Mouse (Mus musculus) liver, postnatal 0 days (tissue): Measurements from ENCODE around the gene Frmd5. TPM values are rescaled to one million over a fixed set of nuclear protein-coding genes. Genes with fewer than 3 reads are reported as not detected.

Source experiments
- ATAC-seq: fragments of 200-750 bp; cut with Nextera tagmentation; 2 replicates; pipeline ENCODE4 v1.8.0; 2017; ENCODE audit warnings: mild to moderate bottlenecking, moderate library complexity
- DNase-seq: peaks from one replicate; pipeline ENCODE4 v3.0.0-alpha.2; 2016
- H3K27ac ChIP-seq: fragments of 300-500 bp; sonication (generic); 2 replicates; pipeline ENCODE4 v1.5.1; 2014; ENCODE audit warnings: antibody characterized with exemption, moderate library complexity, mild to moderate bottlenecking, low read depth
- H3K27me3 ChIP-seq: fragments of 300-500 bp; sonication (generic); 2 replicates; pipeline ENCODE4 v1.6.1; 2014; ENCODE audit warnings: low read length, control low read depth, mixed read lengths; ENCODE audit not compliant: insufficient read depth
- H3K36me3 ChIP-seq: fragments of 300-500 bp; sonication (generic); replicated peaks from 2 replicates; pipeline ENCODE4 v1.6.1; 2014; ENCODE audit warnings: mild to moderate bottlenecking, control low read depth, low read length, moderate library complexity, mixed read lengths; ENCODE audit not compliant: insufficient read depth
- H3K4me1 ChIP-seq: fragments of 300-500 bp; sonication (generic); 2 replicates; pipeline ENCODE4 v1.6.1; 2014; ENCODE audit warnings: antibody characterized with exemption, mild to moderate bottlenecking, control low read depth; ENCODE audit not compliant: insufficient read depth
- H3K4me2 ChIP-seq: fragments of 300-500 bp; sonication (generic); 2 replicates; pipeline ENCODE4 v1.6.1; 2014; ENCODE audit warnings: low read depth, mild to moderate bottlenecking, low read length, moderate library complexity, mixed read lengths
- H3K4me3 ChIP-seq: fragments of 300-500 bp; sonication (generic); 2 replicates; pipeline ENCODE4 v1.5.1; 2014; ENCODE audit warnings: low read depth, low read length
- H3K9ac ChIP-seq: fragments of 300-500 bp; sonication (generic); replicated peaks from 2 replicates; pipeline ENCODE4 v1.6.1; 2014; ENCODE audit warnings: mild to moderate bottlenecking, moderate library complexity
- H3K9me3 ChIP-seq: fragments of 300-500 bp; sonication (generic); 2 replicates; pipeline ENCODE4 v1.6.1; 2016; ENCODE audit warnings: mild to moderate bottlenecking, control low read depth, low read length, mixed read lengths
- CTCF ChIP-seq: sonication (generic); IDR thresholded peaks from 2 replicates; pipeline ENCODE4 v1.5.1; 2016; ENCODE audit warnings: antibody characterized with exemption, low read depth
- EP300 ChIP-seq: IDR thresholded peaks from 2 replicates; pipeline ENCODE4 v1.6.1; 2016; ENCODE audit warnings: antibody characterized with exemption, low read depth, mild to moderate bottlenecking
- WGBS: fragments of 180-500 bp; shearing (Covaris S2); extraction: QIAGEN DNeasy Blood & Tissue Kit; methylation state at CpG from one replicate; pipeline ENCODE4 v1.1.7; 2014; ENCODE audit not compliant: insufficient replicate concordance; 5-methylcytosine and 5-hydroxymethylcytosine counted together
- polyA plus RNA-seq: library from polyadenylated mRNA; unstranded; fragments of >200 nt; fragmentation: Nextera tagmentation; extraction: Ambion mirVana; gene quantifications from 2 replicates; pipeline ENCODE4 v1.2.1, GENCODE M21; 2015

Gene Frmd5
- 0.09 and 0.18 TPM in 2 replicates for polyA plus RNA-seq

GRCm38 (mm10) chr2:121806959-121807653 is at the start of gene Frmd5:
Gene Frmd5, minus strand, starts transcription at chr2:121807087.
- Histone ChIP-seq H3K4me3 (peak within 1 kb of the TSS; percentile 61), H3K9me3 (no peaks in the 10 kb centered on the region), H3K27ac (no peak within 1 kb of the TSS), H3K4me1 (peaks cover 3% of the 10 kb centered on the region; the same call in 1 of the 2 replicates), H3K9ac (no peak within 1 kb of the TSS), H3K27me3 (peaks cover 42% of the 10 kb centered on the region), H3K4me2 (peak within 1 kb of the TSS; percentile 96), H3K36me3 (no peaks in the 10 kb centered on the region)
- no peak for TF ChIP-seq CTCF
- no peak for TF ChIP-seq EP300
- DNase-seq (peak; percentile 79), ATAC-seq (peak; percentile 97)
- WGBS = under 1% methylated on average over 35 of the region's 35 CpGs

GRCm38 (mm10) chr2:121853974-121854373 is 47.1 kb upstream of the Frmd5 start:
- H3K4me3 ChIP-seq = no peak overlapping the region

GRCm38 (mm10) chr2:121852045-121852444 is 45.2 kb upstream of the Frmd5 start:
- TF ChIP-seq EP300 (no peak), CTCF (no peak)
- ATAC-seq (no peak), DNase-seq (no peak)
- H3K36me3 ChIP-seq = no peaks in the 10 kb centered on the region
- H3K27ac ChIP-seq = no peak overlapping the region
- H3K27me3 ChIP-seq = no peaks in the 10 kb centered on the region
- H3K9me3 ChIP-seq = no peaks in the 10 kb centered on the region
- H3K4me1 ChIP-seq = no peaks in the 10 kb centered on the region
- H3K4me3 ChIP-seq = no peak overlapping the region
- WGBS = 24% methylated on average over 2 of the region's 2 CpGs
- no peak overlapping the region for H3K4me2 ChIP-seq
- H3K9ac ChIP-seq = no peak overlapping the region

More at GRCm38 (mm10) chr2:121853974-121854373, 47.1 kb upstream of the Frmd5 start:
- Histone ChIP-seq H3K9me3 (no peaks in the 10 kb centered on the region), H3K9ac (no peak overlapping the region), H3K27ac (no peak overlapping the region), H3K36me3 (no peaks in the 10 kb centered on the region), H3K4me2 (no peak overlapping the region), H3K4me1 (no peaks in the 10 kb centered on the region), H3K27me3 (no peaks in the 10 kb centered on the region)
- DNase-seq = no peak
- no peak for ATAC-seq
- no peak for TF ChIP-seq EP300
- no peak for TF ChIP-seq CTCF
- 77% methylated on average over 3 of the region's 3 CpGs for WGBS

DNA sequence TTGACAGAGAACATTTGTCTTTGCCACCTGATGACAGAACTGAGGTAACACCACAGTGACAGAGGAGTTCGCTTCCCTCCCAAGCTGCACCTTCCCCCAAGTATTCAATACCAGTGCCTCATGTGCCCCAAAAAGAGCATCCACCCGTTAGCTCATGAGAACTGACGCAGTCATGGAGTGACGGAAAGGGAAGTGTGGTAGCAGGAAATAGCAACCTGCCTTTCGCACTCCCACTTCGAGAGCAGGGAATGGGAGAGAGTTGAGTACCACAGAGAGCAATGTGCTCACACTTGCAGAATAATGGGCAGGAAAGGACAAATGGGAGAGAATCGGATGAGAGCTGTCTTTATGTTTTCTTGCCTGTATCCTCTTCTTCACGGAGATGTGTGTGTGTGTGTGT is 39.2 kb upstream of the Frmd5 start:
- H3K4me1 ChIP-seq = no peaks in the 10 kb centered on the region
- H3K9me3 ChIP-seq = no peaks in the 10 kb centered on the region
- no peaks in the 10 kb centered on the region for H3K36me3 ChIP-seq
- no peak overlapping the region for H3K4me2 ChIP-seq
- H3K27me3 ChIP-seq = no peaks in the 10 kb centered on the region
- no peak overlapping the region for H3K4me3 ChIP-seq
- no peak overlapping the region for H3K27ac ChIP-seq
- 41% methylated on average over 8 of the region's 8 CpGs for WGBS
- no peak overlapping the region for H3K9ac ChIP-seq
- TF ChIP-seq CTCF (no peak), EP300 (no peak)
- ATAC-seq (no peak), DNase-seq (no peak)

DNA sequence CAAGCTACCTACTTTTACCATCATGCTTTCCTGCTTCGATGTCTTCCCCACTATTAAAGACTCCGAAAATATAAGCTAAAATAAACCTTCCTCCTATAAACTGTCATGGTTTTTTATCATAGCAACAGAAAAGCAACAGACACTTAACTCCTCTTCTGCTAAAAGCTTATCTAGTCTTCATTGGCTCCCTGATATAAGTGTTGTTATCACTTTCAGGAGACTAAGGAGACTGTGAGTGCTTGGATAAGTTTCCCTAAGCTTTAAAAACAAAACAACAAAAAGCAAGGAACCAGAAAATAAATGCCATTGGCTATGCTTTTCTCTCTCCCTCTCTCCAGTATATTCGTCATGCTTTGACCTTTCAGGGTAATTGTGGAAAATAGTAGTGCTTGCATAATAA is 35.4 kb upstream of the Frmd5 start:
- H3K9me3 ChIP-seq = peaks cover 3% of the 10 kb centered on the region; the same call in 1 of the 2 replicates
- H3K27ac ChIP-seq = no peak overlapping the region
- H3K27me3 ChIP-seq = no peaks in the 10 kb centered on the region
- H3K9ac ChIP-seq = no peak overlapping the region
- DNase-seq (no peak), ATAC-seq (no peak)
- H3K36me3 ChIP-seq = no peaks in the 10 kb centered on the region
- no peak overlapping the region for H3K4me3 ChIP-seq
- no peak for TF ChIP-seq CTCF
- TF ChIP-seq EP300 = no peak
- H3K4me2 ChIP-seq = no peak overlapping the region
- 57% methylated on average over 3 of the region's 3 CpGs for WGBS
- H3K4me1 ChIP-seq = no peaks in the 10 kb centered on the region

DNA sequence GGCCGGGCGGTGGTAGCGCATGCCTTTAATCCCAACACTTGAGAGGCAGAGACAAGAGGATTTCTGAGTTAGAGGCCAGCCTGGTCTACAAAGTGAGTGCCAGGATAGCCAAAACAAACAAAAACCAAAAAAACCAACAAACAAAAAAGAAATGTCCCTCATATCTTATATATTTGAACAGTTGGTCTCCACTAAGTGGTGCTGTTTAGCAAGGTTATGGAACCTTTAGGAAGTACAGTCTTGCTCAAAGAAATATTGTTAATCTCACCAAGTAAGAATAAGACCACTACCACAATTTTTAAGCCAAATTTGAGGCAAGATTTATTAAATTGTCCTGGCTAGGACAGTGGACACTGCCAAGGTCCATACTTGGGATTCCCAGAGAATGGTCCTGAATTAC is 34.6 kb upstream of the Frmd5 start:
- TF ChIP-seq CTCF (no peak), EP300 (no peak)
- no peak overlapping the region for H3K27ac ChIP-seq
- no peaks in the 10 kb centered on the region for H3K27me3 ChIP-seq
- no peak overlapping the region for H3K9ac ChIP-seq
- H3K4me2 ChIP-seq = no peak overlapping the region
- peaks cover 3% of the 10 kb centered on the region; the same call in 1 of the 2 replicates for H3K9me3 ChIP-seq
- no peak for DNase-seq
- ATAC-seq = no peak
- 94% methylated on average over 3 of the region's 3 CpGs for WGBS
- H3K36me3 ChIP-seq = no peaks in the 10 kb centered on the region
- H3K4me3 ChIP-seq = no peak overlapping the region
- H3K4me1 ChIP-seq = no peaks in the 10 kb centered on the region
